Mouse (Mus musculus) myocyte (in vitro differentiated cells): ENCODE data around the gene Perp. TPM values are rescaled to one million over a fixed set of nuclear protein-coding genes. Genes with fewer than 3 reads are reported as not detected.

Experiments
- H3K27me3 ChIP-seq: one replicate; pipeline ENCODE4 v1.6.1; 2011; ENCODE audit not compliant: control insufficient read depth, insufficient read depth, insufficient read length
- H3K36me3 ChIP-seq: one replicate; pipeline ENCODE4 v1.6.1; 2011; ENCODE audit not compliant: control insufficient read depth, insufficient read depth
- H3K4me2 ChIP-seq: one replicate; pipeline ENCODE4 v1.6.1; 2011; ENCODE audit warnings: low read depth, control low read depth
- H3K4me3 ChIP-seq: one replicate; pipeline ENCODE4 v1.5.1; 2011; ENCODE audit warnings: mild to moderate bottlenecking, control low read depth, moderate library complexity
- H3K79me2 ChIP-seq: one replicate; pipeline ENCODE4 v1.6.1; 2011; ENCODE audit not compliant: control insufficient read depth, insufficient read depth
- H3ac ChIP-seq: one replicate; pipeline ENCODE4 v1.6.1; 2011; ENCODE audit not compliant: control insufficient read depth, insufficient read length
- CEBPB ChIP-seq: IDR thresholded peaks from 2 replicates; pipeline ENCODE4 v1.6.1; 2011; ENCODE audit warnings: mild to moderate bottlenecking, moderate library complexity; ENCODE audit not compliant: poor library complexity, insufficient read depth, severe bottlenecking
- E2F4 ChIP-seq: IDR thresholded peaks from one replicate; pipeline ENCODE4 v1.6.1; 2011; ENCODE audit warnings: mild to moderate bottlenecking, control low read depth, moderate library complexity; ENCODE audit not compliant: insufficient read depth
- MAX ChIP-seq: IDR thresholded peaks from one replicate; pipeline ENCODE4 v1.6.1; 2011; ENCODE audit warnings: low read depth, mild to moderate bottlenecking, control low read depth
- MYOD1 ChIP-seq, 3 experiments: IDR thresholded peaks; one replicate each; pipeline ENCODE4 v1.6.1; 2011; ENCODE audit warnings: control low read depth in 2 of 3, low read depth in 2 of 3, mild to moderate bottlenecking in 2 of 3, moderate library complexity in 1 of 3; ENCODE audit not compliant: insufficient read length in 2 of 3, control insufficient read depth in 1 of 3
- MYOG ChIP-seq, 3 experiments: IDR thresholded peaks; one replicate each; pipeline ENCODE4 v1.6.1; 2011; ENCODE audit warnings: control low read depth in 2 of 3, low read depth in 2 of 3, mild to moderate bottlenecking in 2 of 3; ENCODE audit not compliant: insufficient read length in 2 of 3, control insufficient read depth in 1 of 3, insufficient read depth in 1 of 3
- POLR2A ChIP-seq: IDR thresholded peaks from one replicate; pipeline ENCODE4 v1.6.1; 2011; ENCODE audit warnings: low read depth, mild to moderate bottlenecking, control low read depth, moderate library complexity; ENCODE audit not compliant: insufficient read length
- POLR2AphosphoS2 ChIP-seq: IDR thresholded peaks from one replicate; pipeline ENCODE4 v1.6.1; 2011; ENCODE audit warnings: low read depth, control low read depth; ENCODE audit not compliant: insufficient read length
- REST ChIP-seq: IDR thresholded peaks from one replicate; pipeline ENCODE4 v1.6.1; 2011; ENCODE audit warnings: mild to moderate bottlenecking, control low read depth, moderate library complexity; ENCODE audit not compliant: insufficient read depth, insufficient read length
- SRF ChIP-seq: IDR thresholded peaks from one replicate; pipeline ENCODE4 v1.6.1; 2011; ENCODE audit warnings: low read depth; ENCODE audit not compliant: control insufficient read depth, insufficient read length
- TCF12 ChIP-seq: IDR thresholded peaks from one replicate; pipeline ENCODE4 v1.6.1; 2011; ENCODE audit warnings: mild to moderate bottlenecking, control low read depth; ENCODE audit not compliant: poor library complexity, insufficient read depth, severe bottlenecking
- TCF3 ChIP-seq: IDR thresholded peaks from one replicate; pipeline ENCODE4 v1.6.1; 2011; ENCODE audit warnings: low read depth, control low read depth; ENCODE audit not compliant: insufficient read length
- USF1 ChIP-seq: IDR thresholded peaks from one replicate; pipeline ENCODE4 v1.6.1; 2011; ENCODE audit warnings: low read depth, mild to moderate bottlenecking, control low read depth, moderate library complexity
- polyA plus RNA-seq: library from polyadenylated mRNA; unstranded; fragments of >200 nt; fragmentation: generic; extraction: Trizol; gene quantifications from one replicate; pipeline ENCODE4 v1.2.1, GENCODE M21; 2012; ENCODE audit warnings: missing spikeins

Perp gene
- polyA plus RNA-seq, 1 experiment = 0.02 TPM

DNA sequence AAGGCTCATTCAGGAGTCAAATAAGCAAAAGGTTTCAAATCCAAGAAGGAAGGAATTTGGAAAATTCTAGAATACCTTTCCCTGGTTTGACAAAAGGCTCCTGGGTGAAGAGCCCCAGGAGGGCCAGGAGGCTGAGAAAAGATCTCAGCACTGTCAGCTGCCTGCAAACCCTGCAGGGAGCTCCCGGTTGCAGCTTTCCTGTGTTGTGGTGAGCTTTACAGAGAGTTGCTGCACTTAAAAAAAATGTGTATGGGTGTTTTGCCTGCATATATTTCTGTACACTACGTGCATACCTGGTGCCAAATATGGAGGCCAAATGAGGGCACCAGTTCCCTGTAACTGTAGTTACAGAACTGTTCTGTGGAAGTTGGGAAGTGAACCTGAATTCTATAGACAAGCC, 16.9 kb upstream of the Perp start:
- no peak for TF ChIP-seq MYOG (IDR thresholded peaks at IDR 0.05; ENCODE audit: control insufficient read depth in 1 of 3, insufficient read depth in 1 of 3, insufficient read length in 2 of 3, low read depth in 2 of 3)
- no peak for TF ChIP-seq SRF
- TF ChIP-seq POLR2AphosphoS2 = no peak
- TF ChIP-seq POLR2A = no peak
- no peak for TF ChIP-seq E2F4
- TF ChIP-seq USF1 = no peak
- no peak for TF ChIP-seq MAX
- TF ChIP-seq REST = no peak
- TF ChIP-seq TCF12 = no peak
- no peak for TF ChIP-seq CEBPB
- no peak for TF ChIP-seq TCF3
- no peak for TF ChIP-seq MYOD1 (IDR thresholded peaks at IDR 0.05; ENCODE audit: control insufficient read depth in 1 of 3, insufficient read length in 2 of 3, low read depth in 2 of 3)
- Histone ChIP-seq H3K36me3 (no peaks in the 10 kb centered on the region), H3K4me2 (no peak overlapping the region), H3ac (no peak overlapping the region), H3K4me3 (no peak overlapping the region), H3K79me2 (no peaks in the 10 kb centered on the region), H3K27me3 (no peaks in the 10 kb centered on the region)

DNA sequence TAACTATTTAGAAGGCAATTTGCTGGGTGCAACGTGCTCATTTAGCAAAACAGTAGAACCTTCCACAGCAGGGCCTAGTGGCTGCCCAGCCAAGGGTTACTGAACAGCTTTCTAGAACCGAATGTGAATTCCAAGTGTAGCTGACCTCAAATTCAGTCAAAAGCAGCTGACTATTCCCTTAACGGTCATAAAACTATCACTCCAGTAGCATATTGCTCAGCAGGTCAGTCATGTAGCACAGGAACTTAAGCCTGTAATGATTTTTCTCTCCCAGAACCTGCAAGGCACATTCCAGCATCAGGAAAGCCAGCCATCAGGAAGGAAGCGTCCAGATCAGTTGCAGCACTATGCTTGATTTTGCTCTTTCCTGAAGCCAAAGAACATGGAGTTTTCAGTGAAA, 14.5 kb upstream of the Perp start:
- H3K4me3 ChIP-seq = no peak overlapping the region
- no peaks in the 10 kb centered on the region for H3K27me3 ChIP-seq
- no peak overlapping the region for H3K4me2 ChIP-seq
- no peaks in the 10 kb centered on the region for H3K36me3 ChIP-seq
- no peak overlapping the region for H3ac ChIP-seq
- H3K79me2 ChIP-seq = no peaks in the 10 kb centered on the region
- TF ChIP-seq CEBPB = no peak
- no peak for TF ChIP-seq POLR2AphosphoS2
- TF ChIP-seq TCF12 = no peak
- no peak for TF ChIP-seq MYOD1 (IDR thresholded peaks at IDR 0.05; ENCODE audit: control insufficient read depth in 1 of 3, insufficient read length in 2 of 3, low read depth in 2 of 3)
- no peak for TF ChIP-seq TCF3
- TF ChIP-seq REST = no peak
- no peak for TF ChIP-seq E2F4

DNA sequence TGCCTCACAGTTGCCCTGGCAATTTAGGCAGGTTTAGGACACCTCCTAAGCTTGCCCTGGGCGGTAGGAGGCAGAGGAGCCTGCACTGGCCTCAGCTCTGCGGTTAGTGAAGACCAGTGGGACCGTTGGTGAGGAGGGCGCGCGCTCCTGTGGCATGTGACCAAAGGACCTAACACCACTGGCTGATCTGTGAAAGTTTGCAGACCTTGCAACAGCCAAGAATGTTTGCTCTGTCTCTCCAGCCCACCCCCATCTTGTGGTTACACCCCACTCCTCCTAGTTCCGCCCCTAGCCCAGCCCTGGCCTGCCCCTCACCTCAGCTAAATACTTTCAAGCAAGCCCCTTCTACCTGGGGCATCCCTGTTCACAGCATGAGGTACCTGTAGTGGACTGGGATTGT, 13.0 kb upstream of the Perp start:
- Histone ChIP-seq H3K79me2 (no peaks in the 10 kb centered on the region), H3ac (no peak overlapping the region), H3K4me2 (no peak overlapping the region), H3K4me3 (no peak overlapping the region), H3K27me3 (no peaks in the 10 kb centered on the region), H3K36me3 (no peaks in the 10 kb centered on the region)
- no peak for TF ChIP-seq E2F4
- no peak for TF ChIP-seq CEBPB
- no peak for TF ChIP-seq MYOG (IDR thresholded peaks at IDR 0.05; ENCODE audit: control insufficient read depth in 1 of 3, insufficient read depth in 1 of 3, insufficient read length in 2 of 3, low read depth in 2 of 3)
- no peak for TF ChIP-seq SRF
- TF ChIP-seq MYOD1 (IDR thresholded peaks at IDR 0.05; ENCODE audit: control insufficient read depth in 1 of 3, insufficient read length in 2 of 3, low read depth in 2 of 3) = no peak
- TF ChIP-seq POLR2AphosphoS2 = no peak
- no peak for TF ChIP-seq MAX

DNA sequence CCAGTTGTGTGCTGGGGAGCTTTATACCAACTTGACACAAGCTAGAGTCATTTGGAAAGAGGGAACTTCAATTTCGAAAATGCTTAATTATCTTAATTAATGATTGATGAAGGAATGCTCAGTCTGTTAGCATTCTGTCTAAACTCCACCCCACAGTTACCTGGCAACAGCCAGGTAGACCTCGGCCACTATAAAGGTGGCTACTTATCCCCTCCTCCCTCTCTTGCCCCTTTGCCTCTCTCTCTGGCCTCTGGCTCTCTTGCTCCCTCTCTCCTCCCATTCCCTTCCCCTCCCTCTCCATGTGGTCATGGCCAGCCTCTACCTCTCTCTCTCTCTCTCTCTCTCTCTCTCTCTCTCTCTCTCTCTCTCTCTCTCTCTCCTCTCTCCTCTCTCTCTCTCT, 10.4 kb upstream of the Perp start:
- Histone ChIP-seq H3K4me3 (no peak overlapping the region), H3K36me3 (no peaks in the 10 kb centered on the region), H3K27me3 (no peaks in the 10 kb centered on the region), H3K4me2 (no peak overlapping the region), H3ac (no peak overlapping the region), H3K79me2 (no peaks in the 10 kb centered on the region)
- no peak for TF ChIP-seq CEBPB
- no peak for TF ChIP-seq REST
- no peak for TF ChIP-seq MYOG (IDR thresholded peaks at IDR 0.05; ENCODE audit: control insufficient read depth in 1 of 3, insufficient read depth in 1 of 3, insufficient read length in 2 of 3, low read depth in 2 of 3)
- TF ChIP-seq MAX = no peak
- no peak for TF ChIP-seq TCF3
- TF ChIP-seq POLR2AphosphoS2 = no peak
- no peak for TF ChIP-seq TCF12
- no peak for TF ChIP-seq POLR2A
- TF ChIP-seq MYOD1 (IDR thresholded peaks at IDR 0.05; ENCODE audit: control insufficient read depth in 1 of 3, insufficient read length in 2 of 3, low read depth in 2 of 3) = no peak
- no peak for TF ChIP-seq E2F4
- TF ChIP-seq USF1 = no peak
- no peak for TF ChIP-seq SRF

DNA sequence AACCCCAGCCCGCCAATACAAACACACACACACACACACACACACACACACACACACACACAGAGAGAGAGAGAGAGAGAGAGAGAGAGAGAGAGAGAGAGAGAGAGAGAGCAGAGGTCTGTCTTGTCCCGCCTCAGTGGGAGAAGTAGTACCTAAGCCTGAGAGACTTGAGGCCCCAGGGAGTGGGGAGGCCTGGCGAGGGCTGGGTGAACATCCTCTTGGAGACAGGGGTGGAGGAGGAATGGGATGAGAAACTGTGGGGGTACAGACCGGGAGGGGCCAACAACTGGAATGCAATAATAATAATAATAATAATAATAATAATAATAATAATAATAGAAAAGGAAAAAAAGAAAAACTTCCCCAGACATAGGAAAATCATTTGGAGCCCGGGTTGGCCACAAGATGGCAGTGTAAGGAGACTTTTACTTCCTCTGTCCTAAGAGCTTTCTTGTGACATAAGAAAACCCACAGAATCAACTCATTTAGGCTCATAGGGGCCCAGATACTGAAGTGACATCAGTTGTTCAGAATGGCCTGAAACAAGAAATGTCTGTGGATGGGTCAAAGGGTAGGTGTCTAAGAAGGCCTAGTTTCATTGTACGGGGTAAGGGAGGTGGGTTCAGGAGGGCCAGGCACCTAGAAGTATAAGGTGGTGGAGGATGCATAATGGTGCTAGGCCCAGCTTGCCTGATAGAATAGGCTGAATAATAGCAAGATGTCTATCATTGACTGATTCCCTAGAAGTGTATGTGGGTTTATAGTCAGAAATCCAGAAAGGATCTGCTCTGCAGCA, 8.9 kb upstream of the Perp start:
- Histone ChIP-seq H3ac (no peak overlapping the region), H3K4me2 (no peak overlapping the region), H3K4me3 (no peak overlapping the region), H3K27me3 (no peaks in the 10 kb centered on the region), H3K36me3 (no peaks in the 10 kb centered on the region), H3K79me2 (no peaks in the 10 kb centered on the region)
- TF ChIP-seq CEBPB (no peak), POLR2A (no peak), E2F4 (no peak), REST (no peak), USF1 (no peak), MAX (no peak), SRF (no peak), TCF3 (no peak), POLR2AphosphoS2 (no peak), MYOG (IDR thresholded peaks at IDR 0.05; ENCODE audit: control insufficient read depth in 1 of 3, insufficient read depth in 1 of 3, insufficient read length in 2 of 3, low read depth in 2 of 3) (no peak), MYOD1 (IDR thresholded peaks at IDR 0.05; ENCODE audit: control insufficient read depth in 1 of 3, insufficient read length in 2 of 3, low read depth in 2 of 3) (no peak), TCF12 (no peak)
